Mouse (Mus musculus) liver, postnatal 0 days (tissue): ENCODE results near the gene Fmo4.

Experiments used
- CTCF ChIP-seq: sonication (generic); IDR thresholded peaks from 2 replicates; pipeline ENCODE4 v1.5.1; 2016; ENCODE audit warnings: antibody characterized with exemption, low read depth
- EP300 ChIP-seq: IDR thresholded peaks from 2 replicates; pipeline ENCODE4 v1.6.1; 2016; ENCODE audit warnings: antibody characterized with exemption, low read depth, mild to moderate bottlenecking

DNA sequence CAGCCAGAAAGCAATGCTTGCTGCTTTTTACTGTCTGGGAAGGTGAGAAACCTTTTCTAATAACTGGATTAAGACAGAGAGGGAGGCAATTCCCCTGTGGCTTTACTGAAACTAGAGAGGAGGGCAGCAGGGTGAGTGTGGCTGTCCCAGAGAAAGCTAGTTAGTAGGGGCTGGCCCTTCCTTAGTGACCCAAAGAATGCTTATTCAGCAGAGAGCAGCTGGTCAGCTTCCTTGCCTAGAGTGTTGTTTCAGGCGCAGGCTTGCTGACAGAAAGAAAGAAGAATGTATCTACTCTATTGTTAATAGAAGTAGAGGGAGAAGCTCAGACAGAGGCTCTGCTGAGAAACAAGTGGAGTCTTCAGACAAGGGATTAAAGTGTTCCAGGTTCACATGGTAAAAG lies 48.6 kb upstream of the Fmo4 start:
- TF ChIP-seq EP300 (no peak), CTCF (no peak)
